Mouse (Mus musculus) spleen, adult 12 weeks (tissue): Measurements from ENCODE around the gene Wsb1.

Experiments used
- DNase-seq: peaks from one replicate; pipeline ENCODE4 v3.0.0; 2022; ENCODE audit warnings: low spot score

The Wsb1 gene

DNA sequence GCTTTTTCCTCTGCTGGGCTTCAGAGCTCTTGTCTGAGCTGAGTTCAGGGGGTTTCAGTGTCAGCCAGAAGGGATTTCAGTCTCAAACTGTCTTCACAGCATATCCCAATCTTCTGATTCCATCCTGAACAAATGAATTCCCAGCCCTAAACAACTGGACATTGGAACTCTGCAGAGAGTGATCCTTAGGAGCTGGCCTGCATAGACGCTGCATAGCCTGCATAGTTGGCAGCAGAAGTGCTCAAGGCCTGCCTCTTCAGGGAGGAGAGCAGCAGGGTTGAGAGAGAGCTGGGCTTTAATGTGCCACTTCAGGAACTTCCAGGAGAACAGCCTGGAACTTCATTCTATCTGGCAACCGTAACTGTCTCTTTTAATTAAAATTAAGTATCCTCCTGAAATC is 38.9 kb downstream of the Wsb1 start:
- no peak for DNase-seq

DNA sequence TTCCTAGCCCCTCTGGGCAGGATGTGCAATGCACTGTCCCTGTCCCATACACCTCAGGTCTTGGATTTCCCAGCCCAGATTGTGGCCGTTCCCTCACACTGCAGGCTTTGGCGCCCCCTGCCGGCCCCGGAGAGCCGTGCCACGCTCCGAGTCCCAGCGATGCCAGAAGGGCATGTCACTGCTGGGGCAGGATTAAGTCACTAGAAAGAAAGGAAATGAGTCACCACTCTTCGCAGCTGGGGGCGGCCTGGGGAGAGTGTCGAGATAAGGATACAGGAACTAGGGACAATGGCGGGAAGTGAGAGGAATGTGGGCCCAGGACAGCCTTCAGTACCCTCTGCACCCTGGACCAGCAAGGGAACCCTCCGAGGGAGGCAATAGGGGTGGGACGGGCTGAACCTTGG is 40.5 kb downstream of the Wsb1 start:
- DNase-seq, result peak; percentile 70

DNA sequence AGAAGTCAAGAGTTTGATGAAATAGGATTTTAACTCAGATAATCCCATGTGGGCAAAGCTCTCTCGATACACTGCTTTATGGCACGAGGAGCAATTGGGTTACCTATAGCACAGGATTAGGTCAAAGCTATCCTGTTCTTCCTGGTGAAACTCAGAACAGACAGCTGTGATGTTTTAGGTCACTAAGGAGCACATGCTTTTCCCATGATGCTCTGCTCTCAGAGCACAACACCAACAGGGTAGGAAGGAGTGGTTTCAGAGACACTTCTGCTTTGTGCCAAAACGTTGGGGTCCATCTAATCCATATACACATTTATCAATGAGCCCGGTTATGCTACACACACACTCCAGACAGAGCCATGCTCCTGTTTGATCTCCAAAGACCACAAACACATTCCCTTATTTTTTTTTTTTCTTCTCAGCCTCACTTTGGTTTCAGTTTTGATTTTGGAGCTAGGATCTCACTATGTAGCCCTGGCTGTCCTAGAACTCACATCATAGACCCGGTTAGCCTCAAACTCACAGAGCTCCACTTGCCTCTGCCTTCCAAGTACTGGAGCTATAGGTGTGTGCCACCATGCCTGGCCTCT is 44.5 kb downstream of the Wsb1 start:
- DNase-seq, result no peak

DNA sequence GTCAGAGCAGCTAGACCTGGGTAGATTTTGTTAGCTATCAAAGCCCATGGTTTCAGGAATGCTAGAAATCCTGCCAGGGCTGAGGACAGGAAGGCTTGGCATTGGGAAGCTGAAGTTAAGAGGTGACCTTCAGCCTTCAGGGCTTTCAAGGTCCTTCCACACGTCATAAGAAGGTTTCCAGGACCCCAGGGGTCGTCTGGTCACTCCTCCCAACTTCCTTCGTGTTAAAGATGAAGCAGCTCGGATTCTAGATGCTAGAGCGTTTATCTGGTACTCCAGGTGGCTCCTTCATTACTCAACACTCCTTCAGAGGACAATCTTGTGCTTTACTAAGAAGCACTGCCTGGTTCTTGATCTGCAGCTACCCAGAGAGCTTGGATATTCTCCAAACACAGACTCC is 45.4 kb downstream of the Wsb1 start:
- DNase-seq, result no peak

GRCm38 (mm10) chr11:79208462-79208861 is 46.0 kb downstream of the Wsb1 start:
- DNase-seq, result no peak

DNA sequence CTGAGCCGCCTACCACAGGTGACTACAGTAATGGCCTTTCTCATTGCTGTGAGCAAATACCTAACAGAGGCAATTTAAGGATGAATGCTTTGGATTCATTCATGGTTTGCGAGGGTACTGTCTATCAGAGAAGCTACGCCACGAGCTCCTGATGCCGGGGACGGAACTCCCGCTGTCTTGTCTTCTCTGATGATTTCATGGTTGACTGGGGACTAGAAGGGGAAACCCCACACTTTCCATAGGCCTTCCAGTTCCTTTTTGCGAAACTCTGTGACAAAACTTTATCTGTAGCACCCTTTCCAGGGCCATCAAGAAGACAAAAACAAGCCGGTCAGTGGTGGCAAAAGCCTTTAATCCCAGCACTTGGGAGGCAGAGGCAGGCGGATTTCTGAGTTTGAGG is 46.8 kb downstream of the Wsb1 start:
- peak; percentile 12 for DNase-seq

- no peak for DNase-seq
These were observed 50.0 kb downstream of the Wsb1 start for GRCm38 (mm10) chr11:79204444-79204843.

DNA sequence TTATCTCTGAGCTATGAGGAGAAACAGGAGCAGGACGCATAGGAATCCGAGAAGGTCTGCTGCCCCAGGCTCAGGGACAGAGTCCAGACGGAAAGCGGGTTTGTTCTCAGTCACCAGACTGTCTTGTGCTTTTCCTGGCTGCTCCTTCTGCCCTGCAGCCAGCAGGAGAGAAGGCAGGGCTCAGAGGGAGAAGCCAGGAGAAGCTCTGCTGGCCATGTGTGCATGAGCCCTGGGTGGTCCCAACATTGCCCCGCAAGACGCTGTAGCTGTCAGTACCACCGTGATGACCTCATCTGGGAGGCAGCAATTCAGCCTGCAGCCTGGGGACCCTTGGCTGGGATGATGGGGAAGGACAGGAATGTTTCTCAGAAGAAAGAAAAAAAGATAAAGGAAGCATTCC is 54.0 kb downstream of the Wsb1 start:
- no peak for DNase-seq

- no peak for DNase-seq
These were observed 55.9 kb downstream of the Wsb1 start for GRCm38 (mm10) chr11:79198562-79198961.

DNA sequence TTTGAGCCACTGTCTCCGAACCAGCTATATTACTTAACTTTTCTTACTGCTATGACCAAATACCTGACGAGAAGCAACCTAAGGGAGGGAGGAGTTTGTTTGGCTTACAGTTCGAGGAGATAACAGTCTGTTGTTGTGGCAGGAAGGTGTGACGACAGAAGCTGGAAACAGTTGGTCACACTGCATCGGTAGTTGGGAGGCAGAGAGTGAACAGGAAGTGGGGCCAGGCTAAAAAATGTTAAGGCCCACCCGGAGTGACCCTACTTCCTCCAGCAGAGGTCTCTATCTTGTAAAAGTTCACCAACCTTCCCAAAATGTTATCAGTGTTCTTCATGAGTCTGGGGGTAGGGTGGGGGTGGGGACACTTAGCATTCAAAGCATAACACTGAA is 56.6 kb downstream of the Wsb1 start:
- DNase-seq, result no peak

DNA sequence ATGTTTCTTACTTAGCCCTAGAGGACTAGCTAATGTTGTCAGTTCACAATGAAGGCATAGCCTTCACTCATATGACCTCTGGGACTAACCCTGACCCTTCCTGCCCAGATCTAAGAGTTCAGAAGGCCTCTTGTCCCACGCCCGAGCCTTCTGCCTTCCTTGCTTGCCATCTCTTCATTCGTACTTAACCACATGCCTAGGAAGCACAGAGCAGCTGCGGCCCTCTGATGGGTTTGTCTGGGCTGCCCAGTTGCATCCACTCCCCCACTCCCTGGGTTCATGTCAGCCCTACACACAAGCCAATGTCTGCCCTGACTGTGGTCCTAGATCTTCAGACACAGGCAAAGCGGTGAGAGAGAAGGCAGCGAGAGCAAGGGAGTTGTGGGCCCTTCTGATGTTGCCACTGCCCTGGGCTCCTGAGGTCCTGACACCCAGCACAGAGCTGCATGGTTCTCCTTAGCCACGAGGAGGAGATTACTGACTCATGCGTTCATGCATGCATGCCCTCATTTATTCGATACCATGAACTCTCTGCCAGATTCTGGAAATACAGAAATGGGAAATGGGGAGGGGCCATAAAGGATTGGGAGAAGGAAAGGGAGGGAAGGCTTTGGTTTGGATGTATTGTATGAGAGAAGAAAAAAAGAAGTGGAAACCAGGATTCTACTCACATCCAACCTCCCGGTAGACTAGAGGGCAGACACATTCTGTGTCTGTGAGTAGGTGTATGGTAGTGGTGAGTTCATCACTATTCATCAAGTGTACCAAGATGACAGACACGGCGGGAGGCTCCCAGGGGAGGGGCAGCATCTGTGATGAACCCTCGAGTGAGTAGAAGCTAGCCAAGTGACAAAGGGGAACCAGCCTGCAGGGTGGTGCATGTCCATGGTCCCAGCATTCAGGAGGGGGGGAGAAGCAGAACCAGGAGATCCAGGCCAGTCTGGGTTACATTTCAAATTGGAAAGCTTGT is 57.3 kb downstream of the Wsb1 start:
- no peak for DNase-seq

DNA sequence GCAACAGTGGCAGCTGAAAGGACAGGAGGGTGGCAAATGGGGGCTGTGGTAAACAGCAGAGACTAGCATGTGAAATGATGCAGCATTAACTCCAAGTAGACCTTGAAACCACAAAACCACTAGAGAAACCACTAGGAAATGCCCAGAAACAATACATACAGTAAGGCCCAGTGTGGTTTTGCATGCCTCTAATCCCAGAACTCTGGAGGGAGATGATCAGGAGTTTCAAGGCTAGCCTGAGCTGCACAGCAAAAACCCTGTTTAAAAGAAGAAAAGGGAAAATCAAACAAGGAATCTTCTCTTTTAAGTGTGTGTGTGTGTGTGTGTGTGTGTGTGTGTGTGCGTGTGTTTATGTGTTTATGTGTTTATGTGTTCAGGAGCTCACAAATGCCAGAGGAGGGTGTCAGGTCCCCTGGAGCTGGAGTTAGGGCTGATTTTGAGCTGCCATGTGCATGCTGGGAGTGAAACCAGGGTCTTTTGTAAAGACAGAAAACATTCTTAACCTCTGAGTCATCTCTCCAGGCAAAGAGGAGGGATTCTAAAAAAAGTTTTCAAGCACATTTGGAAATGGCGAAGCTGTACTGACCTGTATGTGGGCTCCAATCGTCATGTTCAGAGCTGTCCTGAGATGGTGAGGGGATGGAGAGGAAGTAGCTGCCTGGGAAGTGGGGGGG is 58.1 kb downstream of the Wsb1 start:
- DNase-seq, result no peak

- peak; percentile 17 for DNase-seq
These were observed 62.3 kb downstream of the Wsb1 start for GRCm38 (mm10) chr11:79192176-79192575.

DNA sequence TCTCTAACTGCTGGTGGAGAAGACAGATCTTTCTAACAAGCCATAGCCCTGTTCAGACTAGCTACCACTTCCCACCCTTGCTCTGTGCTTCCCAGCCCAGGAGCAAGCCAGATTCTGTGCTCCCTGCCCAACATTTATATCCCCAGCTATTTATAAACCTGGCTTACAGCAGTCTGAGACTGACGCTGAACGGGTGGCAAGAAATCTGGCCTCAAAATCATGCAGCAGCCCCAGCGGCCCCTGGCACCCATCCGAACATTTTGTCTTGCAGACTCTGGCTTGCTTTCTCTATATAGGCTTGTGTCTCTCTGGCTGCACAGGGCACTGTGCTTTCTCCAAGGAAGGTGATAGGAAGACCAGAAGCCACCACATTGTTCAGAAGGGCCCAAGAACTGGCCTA is 63.3 kb downstream of the Wsb1 start:
- no peak for DNase-seq

DNA sequence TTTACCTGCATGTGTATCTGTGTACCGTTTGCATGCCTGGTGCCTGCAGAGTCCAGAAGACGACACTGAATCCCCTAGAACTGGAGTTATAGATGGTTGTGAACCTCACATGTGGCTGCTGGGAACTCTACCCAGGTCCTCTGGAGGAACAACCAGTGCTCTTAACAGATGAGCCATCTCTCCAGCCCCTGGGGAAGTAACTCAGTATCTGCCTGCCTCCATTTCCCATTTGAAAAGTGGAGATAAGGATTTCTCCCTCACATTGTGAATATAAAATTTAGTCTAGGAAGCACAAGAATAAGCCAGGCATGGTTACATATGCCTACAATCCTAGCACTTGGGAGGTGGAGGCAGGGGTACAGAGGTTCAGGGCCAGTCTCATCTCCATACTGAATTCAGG is 64.2 kb downstream of the Wsb1 start:
- no peak for DNase-seq
